Mouse (Mus musculus) midbrain, embryonic 14.5 days (tissue): ENCODE data around the gene Ifi205. TPM values are rescaled to one million over a fixed set of nuclear protein-coding genes. Genes with fewer than 3 reads are reported as not detected.
"Not testable (repeated sequence)": the region's sequence is repeated elsewhere in the genome, so short reads cannot be mapped to it uniquely, and the experiment has no call there.

Experiments
- ATAC-seq: fragments of 200-750 bp; cut with Nextera tagmentation; 2 replicates; pipeline ENCODE4 v1.8.0; 2017; ENCODE audit warnings: moderate number of reproducible peaks, moderate library complexity; ENCODE audit not compliant: low FRiP score, low TSS enrichment
- DNase-seq: peaks from one replicate; pipeline ENCODE4 v3.0.0-alpha.2; 2015
- H3K27ac ChIP-seq: fragments of 300-500 bp; sonication (generic); replicated peaks from 2 replicates; pipeline ENCODE4 v1.5.1; 2014; ENCODE audit warnings: mild to moderate bottlenecking, low read depth, low read length, moderate library complexity
- H3K27me3 ChIP-seq: fragments of 300-500 bp; sonication (generic); 2 replicates; pipeline ENCODE4 v1.6.1; 2014; ENCODE audit warnings: low read length, control low read depth, mixed read lengths; ENCODE audit not compliant: control insufficient read depth, insufficient read depth
- H3K36me3 ChIP-seq: fragments of 300-500 bp; sonication (generic); 2 replicates; pipeline ENCODE4 v1.6.1; 2014; ENCODE audit warnings: low read length, control low read depth; ENCODE audit not compliant: control insufficient read depth, insufficient read depth
- H3K4me1 ChIP-seq: fragments of 300-500 bp; sonication (generic); 2 replicates; pipeline ENCODE4 v1.6.1; 2014; ENCODE audit warnings: mild to moderate bottlenecking, antibody characterized with exemption, low read length, control low read depth; ENCODE audit not compliant: control insufficient read depth, insufficient read depth
- H3K4me2 ChIP-seq: fragments of 300-500 bp; sonication (generic); 2 replicates; pipeline ENCODE4 v1.6.1; 2014; ENCODE audit warnings: mild to moderate bottlenecking, low read length, moderate library complexity
- H3K4me3 ChIP-seq: fragments of 300-500 bp; sonication (generic); replicated peaks from 2 replicates; pipeline ENCODE4 v1.5.1; 2014; ENCODE audit warnings: low read depth, low read length
- H3K9ac ChIP-seq: fragments of 300-500 bp; sonication (generic); replicated peaks from 2 replicates; pipeline ENCODE4 v1.6.1; 2014; ENCODE audit warnings: mild to moderate bottlenecking, low read length, moderate library complexity
- H3K9me3 ChIP-seq: fragments of 300-500 bp; sonication (generic); 2 replicates; pipeline ENCODE4 v1.6.1; 2016; ENCODE audit warnings: low read length, control low read depth, mixed read lengths; ENCODE audit not compliant: control insufficient read depth
- WGBS: fragments of 180-500 bp; shearing (Covaris S2); extraction: QIAGEN DNeasy Blood & Tissue Kit; methylation state at CpG from one replicate; pipeline ENCODE4 v1.1.7; 2014; 5-methylcytosine and 5-hydroxymethylcytosine counted together
- polyA plus RNA-seq: library from polyadenylated mRNA; unstranded; fragments of >200 nt; fragmentation: Nextera tagmentation; extraction: Ambion mirVana; gene quantifications from 2 replicates; pipeline ENCODE4 v1.2.1, GENCODE M21; 2014

Gene Ifi205
- polyA plus RNA-seq = 1.3 TPM in 1 of 2 replicates, not detected in the other

- no peak for DNase-seq
- H3K27me3 ChIP-seq = no peaks in the 10 kb centered on the region
- H3K4me2 ChIP-seq = no peak within 1 kb of the TSS
- 42% methylated on average over 1 of the region's 1 CpGs for WGBS
- H3K4me3 ChIP-seq = no peak within 1 kb of the TSS
- H3K9me3 ChIP-seq = no peaks in the 10 kb centered on the region
- H3K36me3 ChIP-seq = no peaks in the 10 kb centered on the region
- ATAC-seq = no peak
- H3K27ac ChIP-seq = no peak within 1 kb of the TSS
- no peaks in the 10 kb centered on the region for H3K4me1 ChIP-seq
- no peak within 1 kb of the TSS for H3K9ac ChIP-seq
These were observed at the start of gene Ifi205 for GRCm38 (mm10) chr1:174031698-174032097. TSS of gene Ifi205 (minus strand) at chr1:174031810.

- H3K27me3 ChIP-seq = no peaks in the 10 kb centered on the region
- H3K4me3 ChIP-seq = no peak within 1 kb of the TSS
- H3K4me2 ChIP-seq = no peak within 1 kb of the TSS
- 86% methylated on average over 3 of the region's 3 CpGs for WGBS
- no peak for ATAC-seq
- H3K27ac ChIP-seq = no peak within 1 kb of the TSS
- H3K36me3 ChIP-seq = no peaks in the 10 kb centered on the region
- no peaks in the 10 kb centered on the region for H3K9me3 ChIP-seq
- no peaks in the 10 kb centered on the region for H3K4me1 ChIP-seq
- no peak for DNase-seq
- no peak within 1 kb of the TSS for H3K9ac ChIP-seq
These were observed 34.7 kb upstream of the Ifi205 start, which contains the start of gene Olfr430 for GRCm38 (mm10) chr1:174066305-174066704. TSS of gene Olfr430 (plus strand) at chr1:174066605.

- H3K27me3 ChIP-seq = no peaks in the 10 kb centered on the region
- 75% methylated on average over 2 of the region's 2 CpGs for WGBS
- H3K4me1 ChIP-seq = no peaks in the 10 kb centered on the region
- no peak overlapping the region for H3K9ac ChIP-seq
- no peaks in the 10 kb centered on the region for H3K36me3 ChIP-seq
- no peak overlapping the region for H3K4me3 ChIP-seq
- H3K27ac ChIP-seq = no peak overlapping the region
- H3K4me2 ChIP-seq = no peak overlapping the region
- no peaks in the 10 kb centered on the region for H3K9me3 ChIP-seq
- ATAC-seq = no peak
- DNase-seq = no peak
These were observed 23.6 kb upstream of the Ifi205 start for GRCm38 (mm10) chr1:174055248-174055647.

- DNase-seq (peak; percentile 1), ATAC-seq (no peak)
- WGBS = 83% methylated on average over 3 of the region's 3 CpGs
- Histone ChIP-seq H3K27me3 (no peaks in the 10 kb centered on the region), H3K27ac (no peak overlapping the region), H3K9ac (no peak overlapping the region), H3K9me3 (no peaks in the 10 kb centered on the region), H3K36me3 (no peaks in the 10 kb centered on the region), H3K4me2 (no peak overlapping the region), H3K4me3 (no peak overlapping the region), H3K4me1 (no peaks in the 10 kb centered on the region)
These were observed 21.4 kb upstream of the Ifi205 start for GRCm38 (mm10) chr1:174052981-174053380.

GRCm38 (mm10) chr1:174051931-174052536 is 20.4 kb upstream of the Ifi205 start:
- 85% methylated on average over 5 of the region's 5 CpGs for WGBS

GRCm38 (mm10) chr1:174051515-174051914 is 19.9 kb upstream of the Ifi205 start:
- no peak overlapping the region for H3K4me3 ChIP-seq
- WGBS = 92% methylated on average over 4 of the region's 4 CpGs
- H3K27ac ChIP-seq = no peak overlapping the region
- ATAC-seq = no peak
- H3K36me3 ChIP-seq = no peaks in the 10 kb centered on the region
- no peak overlapping the region for H3K9ac ChIP-seq
- no peaks in the 10 kb centered on the region for H3K27me3 ChIP-seq
- H3K9me3 ChIP-seq = no peaks in the 10 kb centered on the region
- no peak for DNase-seq
- no peaks in the 10 kb centered on the region for H3K4me1 ChIP-seq
- H3K4me2 ChIP-seq = no peak overlapping the region

More at GRCm38 (mm10) chr1:174051931-174052536, 20.4 kb upstream of the Ifi205 start:
- H3K4me2 ChIP-seq = no peak overlapping the region
- no peak overlapping the region for H3K9ac ChIP-seq
- H3K4me1 ChIP-seq = no peaks in the 10 kb centered on the region
- ATAC-seq (no peak), DNase-seq (no peak)
- H3K36me3 ChIP-seq = no peaks in the 10 kb centered on the region
- no peak overlapping the region for H3K27ac ChIP-seq
- no peak overlapping the region for H3K4me3 ChIP-seq
- no peaks in the 10 kb centered on the region for H3K9me3 ChIP-seq
- no peaks in the 10 kb centered on the region for H3K27me3 ChIP-seq

- Histone ChIP-seq H3K4me3 (no peak overlapping the region), H3K4me2 (no peak overlapping the region), H3K27me3 (no peaks in the 10 kb centered on the region), H3K9me3 (no peaks in the 10 kb centered on the region), H3K9ac (no peak overlapping the region), H3K36me3 (no peaks in the 10 kb centered on the region), H3K27ac (no peak overlapping the region), H3K4me1 (no peaks in the 10 kb centered on the region)
- WGBS = 86% methylated on average over 4 of the region's 4 CpGs
- ATAC-seq (no peak), DNase-seq (no peak)
These were observed 18.9 kb upstream of the Ifi205 start for GRCm38 (mm10) chr1:174050532-174050931.

- H3K36me3 ChIP-seq, H3K27me3 ChIP-seq, H3K4me2 ChIP-seq, H3K27ac ChIP-seq, DNase-seq, H3K9ac ChIP-seq, H3K4me1 ChIP-seq, H3K4me3 ChIP-seq, ATAC-seq, H3K9me3 ChIP-seq: not testable (repeated sequence)
- WGBS = 88% methylated on average over 4 of the region's 4 CpGs
These were observed 17.7 kb upstream of the Ifi205 start for GRCm38 (mm10) chr1:174049357-174049756.

GRCm38 (mm10) chr1:174048893-174049292 is 17.3 kb upstream of the Ifi205 start, which contains the start of gene Olfr432:
TSS of gene Olfr432 (plus strand) at chr1:174049205.
- no peak within 1 kb of the TSS for H3K4me3 ChIP-seq
- ATAC-seq (no peak), DNase-seq (no peak)
- H3K36me3 ChIP-seq = no peaks in the 10 kb centered on the region
- no peak within 1 kb of the TSS for H3K27ac ChIP-seq
- WGBS = 80% methylated on average over 2 of the region's 2 CpGs
- no peaks in the 10 kb centered on the region for H3K4me1 ChIP-seq
- no peaks in the 10 kb centered on the region for H3K27me3 ChIP-seq
- no peaks in the 10 kb centered on the region for H3K9me3 ChIP-seq
- H3K4me2 ChIP-seq = no peak within 1 kb of the TSS
- no peak within 1 kb of the TSS for H3K9ac ChIP-seq
